Mouse (Mus musculus) ES-E14 (cell line): Measurements from ENCODE around the gene Spata6. TPM values are rescaled to one million over a fixed set of nuclear protein-coding genes. Genes with fewer than 3 reads are reported as not detected.

Source experiments
- DNase-seq: peaks from one replicate; pipeline ENCODE4 v3.0.0-alpha.2; 2013; ENCODE audit warnings: low read depth, low spot score
- H3K27ac ChIP-seq: 2 replicates; pipeline ENCODE4 v1.5.1; 2012; ENCODE audit warnings: low read depth, mild to moderate bottlenecking, low read length, moderate library complexity, mixed read lengths; ENCODE audit not compliant: poor library complexity, insufficient read depth, severe bottlenecking
- H3K36me3 ChIP-seq: 2 replicates; pipeline ENCODE4 v1.6.1; 2012; ENCODE audit warnings: mild to moderate bottlenecking, low read length, moderate library complexity, mixed read lengths; ENCODE audit not compliant: control insufficient read depth, poor library complexity, insufficient read depth, severe bottlenecking
- H3K4me1 ChIP-seq, 2 experiments: fragments of 150-350 bp in 1 of 2; sonication (generic) in 1 of 2; 2 replicates each; pipeline ENCODE4 v1.6.1; 2012; ENCODE audit warnings: low read length in 2 of 2, mild to moderate bottlenecking in 1 of 2, mixed read lengths in 1 of 2; ENCODE audit not compliant: control insufficient read depth in 2 of 2, insufficient read depth in 2 of 2, poor library complexity in 1 of 2
- H3K4me3 ChIP-seq, 2 experiments: fragments of 150-350 bp in 1 of 2; sonication (generic) in 1 of 2; 2 replicates each; pipeline ENCODE4 v1.5.1; 2012; ENCODE audit warnings: low read length in 2 of 2, low read depth in 1 of 2, mild to moderate bottlenecking in 1 of 2, mixed read lengths in 1 of 2; ENCODE audit not compliant: insufficient read depth in 1 of 2, poor library complexity in 1 of 2, severe bottlenecking in 1 of 2
- H3K9ac ChIP-seq: 2 replicates; pipeline ENCODE4 v1.6.1; 2012; ENCODE audit warnings: low read depth, mild to moderate bottlenecking, low read length, mixed read lengths; ENCODE audit not compliant: poor library complexity, insufficient read depth, severe bottlenecking
- H3K9me3 ChIP-seq: fragments of 150-350 bp; sonication (generic); 2 replicates; pipeline ENCODE4 v1.6.1; 2012; ENCODE audit warnings: low read depth, mild to moderate bottlenecking, low read length; ENCODE audit not compliant: control insufficient read depth, insufficient read depth
- CHD2 ChIP-seq: IDR thresholded peaks from 2 replicates; pipeline ENCODE4 v1.6.1; 2014; ENCODE audit warnings: mild to moderate bottlenecking, low read depth, low read length, inconsistent platforms
- HCFC1 ChIP-seq: IDR thresholded peaks from 2 replicates; pipeline ENCODE4 v1.6.1; 2012; ENCODE audit warnings: low read length, inconsistent platforms, borderline replicate concordance; ENCODE audit not compliant: insufficient read depth
- MAFK ChIP-seq: IDR thresholded peaks from 2 replicates; pipeline ENCODE4 v1.6.1; 2014; ENCODE audit warnings: mild to moderate bottlenecking, low read depth, low read length, inconsistent platforms; ENCODE audit not compliant: insufficient read depth
- ZC3H11A ChIP-seq: IDR thresholded peaks from 2 replicates; pipeline ENCODE4 v1.6.1; 2012; ENCODE audit warnings: low read depth, mild to moderate bottlenecking, inconsistent platforms, low read length, borderline replicate concordance
- ZNF384 ChIP-seq: IDR thresholded peaks from 2 replicates; pipeline ENCODE4 v1.6.1; 2012; ENCODE audit warnings: low read depth, low read length, inconsistent platforms
- in situ Hi-C, 2 experiments: fragments of 600-800 bp; cut with MboI; formaldehyde crosslinking; loops; one replicate each; pipeline ENCODE4 v1.15.1; 2025; ENCODE audit warnings: low sequenced_read_pairs in 2 of 2, inconsistent platforms in 1 of 2; ENCODE audit not compliant: unreplicated experiment in 2 of 2
- total RNA-seq: library from RNA; depleted of rRNA; stranded (reverse); fragments of 300-350 nt; gene quantifications from 2 replicates; pipeline ENCODE4 v1.2.3, GENCODE M21; 2012

Spata6 gene
- total RNA-seq, 1 experiment: 9.0 TPM

- Histone ChIP-seq H3K27ac (no peak overlapping the region), H3K4me1 (peaks cover 2 to 4% of the 10 kb centered on the region in 2 experiments; a peak in 3 of 4 replicates), H3K9me3 (no peaks in the 10 kb centered on the region), H3K4me3 (peak overlapping the region in 1 of 2 experiments; percentile 19; a peak in 1 of 4 replicates), H3K36me3 (no peaks in the 10 kb centered on the region), H3K9ac (no peak overlapping the region)
- in situ Hi-C loops: no loop called here
- no peak for DNase-seq
- TF ChIP-seq MAFK (no peak), ZNF384 (no peak), HCFC1 (no peak), ZC3H11A (no peak), CHD2 (no peak)
These were observed 488 bp upstream of the Spata6 start for GRCm38 (mm10) chr4:111719296-111719695.

DNA sequence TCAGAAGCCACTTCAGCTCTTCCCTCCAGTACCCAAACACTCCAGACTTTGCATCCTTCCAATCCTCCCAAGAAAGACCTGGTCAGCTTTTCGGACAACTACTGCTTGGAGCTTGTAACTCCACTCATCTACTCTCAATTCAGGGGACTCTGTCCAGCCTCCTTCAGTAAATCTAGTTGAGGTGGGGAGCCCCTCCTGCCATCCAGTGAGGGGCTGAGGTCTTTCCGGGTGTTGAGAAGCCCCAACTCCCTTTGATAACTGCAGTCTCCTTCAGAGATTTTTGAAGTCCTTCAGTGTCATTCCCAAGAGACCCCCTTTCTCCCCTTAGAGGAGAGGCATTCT, 849 bp downstream of the Spata6 start:
- Histone ChIP-seq H3K9me3 (no peaks in the 10 kb centered on the region), H3K4me3 (peak overlapping the region; percentile 92 to 93), H3K36me3 (no peaks in the 10 kb centered on the region), H3K27ac (no peak overlapping the region), H3K4me1 (peaks cover 2 to 4% of the 10 kb centered on the region in 2 experiments; a peak in 3 of 4 replicates), H3K9ac (peak overlapping the region; percentile 78; the same call in 1 of the 2 replicates)
- in situ Hi-C loops: no loop called here
- no peak for TF ChIP-seq HCFC1
- TF ChIP-seq CHD2: no peak
- no peak for TF ChIP-seq MAFK
- no peak for TF ChIP-seq ZC3H11A
- no peak for TF ChIP-seq ZNF384
- no peak for DNase-seq

DNA sequence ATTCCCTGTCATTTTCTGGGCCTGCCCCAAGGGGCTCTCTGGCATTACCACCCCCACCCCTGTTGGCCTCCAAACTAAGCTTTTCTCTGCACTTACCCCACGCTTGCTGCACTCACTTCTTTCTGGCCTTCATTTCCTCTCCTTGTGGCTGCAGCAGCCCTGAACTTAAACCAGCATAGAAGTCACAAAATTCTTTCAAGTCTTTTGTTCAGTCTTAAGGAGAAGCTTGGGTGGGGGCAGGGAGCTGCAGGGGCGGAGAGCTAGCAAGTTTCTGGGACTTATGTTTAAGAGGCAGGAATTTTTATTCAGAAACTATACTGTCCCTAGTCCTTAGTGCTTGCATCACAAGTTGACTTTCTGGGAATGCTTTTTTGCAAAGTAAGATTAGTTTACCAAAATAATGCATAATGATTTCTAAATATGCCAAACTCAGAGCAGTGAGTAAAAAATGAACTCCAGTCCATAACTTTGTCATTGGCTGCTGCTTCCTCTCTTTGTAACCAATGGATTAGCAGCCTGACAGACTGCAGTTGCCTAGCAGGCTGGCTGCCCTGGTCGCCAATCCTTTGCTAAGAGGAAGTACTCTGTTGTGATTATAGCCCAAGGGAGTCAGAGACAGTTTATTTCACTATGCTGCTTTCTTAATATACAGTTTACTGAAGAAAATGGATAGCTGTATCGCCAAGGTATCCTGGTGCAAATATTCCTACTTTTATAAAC, 1.5 kb downstream of the Spata6 start:
- Histone ChIP-seq H3K4me1 (peaks cover 2 to 4% of the 10 kb centered on the region in 2 experiments; a peak in 3 of 4 replicates), H3K27ac (no peak overlapping the region), H3K9me3 (no peaks in the 10 kb centered on the region), H3K9ac (no peak overlapping the region), H3K4me3 (0 out of 4 replicates have a peak overlapping the region, but pooled peaks of 1 of the 2 experiments have one; percentile 92), H3K36me3 (no peaks in the 10 kb centered on the region)
- no peak for TF ChIP-seq ZNF384
- no peak for TF ChIP-seq MAFK
- TF ChIP-seq CHD2: no peak
- no peak for TF ChIP-seq ZC3H11A
- no peak for TF ChIP-seq HCFC1
- in situ Hi-C loops: no loop called here
- DNase-seq: no peak

GRCm38 (mm10) chr4:111737551-111737950, 17.8 kb downstream of the Spata6 start:
- Histone ChIP-seq H3K9me3 (no peaks in the 10 kb centered on the region), H3K4me3 (no peak overlapping the region), H3K9ac (no peak overlapping the region), H3K4me1 (no peaks in the 10 kb centered on the region), H3K36me3 (no peaks in the 10 kb centered on the region), H3K27ac (no peak overlapping the region)
- TF ChIP-seq CHD2 (no peak), ZNF384 (no peak), MAFK (no peak), HCFC1 (no peak), ZC3H11A (no peak)
- no peak for DNase-seq
- in situ Hi-C loops: no loop called here

DNA sequence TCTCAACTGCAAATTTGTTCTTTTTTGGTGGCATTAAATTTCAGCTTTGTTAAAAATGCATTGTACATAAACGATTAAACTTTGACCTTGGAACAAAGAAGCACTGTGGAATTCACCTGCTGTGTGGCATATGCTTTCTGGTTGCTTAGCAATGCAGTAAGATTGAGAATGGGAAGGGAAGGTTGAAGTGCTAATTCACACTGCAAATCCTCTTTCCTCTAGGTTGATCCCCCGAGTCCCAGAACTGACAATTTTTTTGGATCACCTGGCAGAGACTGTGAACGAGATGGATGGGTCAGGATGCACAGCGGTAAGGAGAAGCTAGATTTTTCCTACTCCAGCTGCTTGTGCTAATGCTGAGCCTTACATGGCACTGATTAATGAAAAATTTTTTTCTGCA, 60.7 kb downstream of the Spata6 start:
- H3K4me1 ChIP-seq: no peaks in the 10 kb centered on the region
- no peaks in the 10 kb centered on the region for H3K9me3 ChIP-seq
- H3K27ac ChIP-seq: no peak overlapping the region
- H3K9ac ChIP-seq: no peak overlapping the region
- no peak for DNase-seq
- in situ Hi-C loops: no loop called here
- H3K4me3 ChIP-seq: no peak overlapping the region
- H3K36me3 ChIP-seq: no peaks in the 10 kb centered on the region
- TF ChIP-seq CHD2 (no peak), ZC3H11A (no peak), HCFC1 (no peak), ZNF384 (no peak), MAFK (no peak)
